Mouse (Mus musculus): Measurements from ENCODE around the gene Medag.

DNA sequence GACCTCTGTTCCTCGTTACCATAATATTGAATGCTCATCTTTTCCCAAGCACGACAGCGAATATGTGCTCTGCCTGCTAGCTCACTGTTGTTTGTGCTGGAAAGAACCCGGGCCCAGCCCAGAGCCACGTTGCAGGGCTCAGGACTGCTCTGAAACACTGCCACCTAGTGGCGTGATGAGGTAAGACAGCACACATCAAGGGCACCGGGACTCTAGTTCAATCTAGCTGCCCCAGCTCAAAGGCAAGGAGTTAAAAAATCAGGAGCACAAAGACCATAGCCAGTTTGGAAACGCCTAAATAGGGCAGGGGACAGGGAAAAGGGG lies 35.7 kb upstream of the Medag start:
- no peak for TF ChIP-seq POLR2A (IDR thresholded peaks at IDR 0.05; ENCODE audit: control insufficient read depth, low read depth, low read length)
- TF ChIP-seq CTCF (IDR thresholded peaks at IDR 0.05; ENCODE audit: control insufficient read depth, insufficient read depth, insufficient replicate concordance, low read depth, low read length) = peak; percentile 98
